Mouse (Mus musculus) neural tube, embryonic 11.5 days (tissue): ENCODE measurements around the gene Fscn2. TPM values are rescaled to one million over a fixed set of nuclear protein-coding genes. Genes with fewer than 3 reads are reported as not detected.
"Not testable (repeated sequence)": the region's sequence is repeated elsewhere in the genome, so short reads cannot be mapped to it uniquely, and the experiment has no call there.

Experiments used
- ATAC-seq: fragments of 200-750 bp; cut with Nextera tagmentation; 2 replicates; pipeline ENCODE4 v1.8.0; 2017; ENCODE audit warnings: moderate number of reproducible peaks, mild to moderate bottlenecking, moderate TSS enrichment, moderate library complexity; ENCODE audit not compliant: insufficient read depth, low FRiP score, low TSS enrichment
- DNase-seq: peaks from one replicate; pipeline ENCODE4 v3.0.0-alpha.2; 2015; ENCODE audit warnings: low spot score
- H3K27ac ChIP-seq: fragments of 300-500 bp; sonication (generic); 2 replicates; pipeline ENCODE4 v1.5.1; 2014; ENCODE audit warnings: low read depth, mild to moderate bottlenecking, low read length
- H3K27me3 ChIP-seq: fragments of 300-500 bp; sonication (generic); 2 replicates; pipeline ENCODE4 v1.6.1; 2014; ENCODE audit warnings: mild to moderate bottlenecking, low read length, mixed read lengths; ENCODE audit not compliant: control insufficient read depth, insufficient read depth
- H3K36me3 ChIP-seq: fragments of 300-500 bp; sonication (generic); 2 replicates; pipeline ENCODE4 v1.6.1; 2014; ENCODE audit warnings: mild to moderate bottlenecking, low read length, moderate library complexity, mixed read lengths; ENCODE audit not compliant: control insufficient read depth, insufficient read depth
- H3K4me1 ChIP-seq: fragments of 300-500 bp; sonication (generic); 2 replicates; pipeline ENCODE4 v1.6.1; 2014; ENCODE audit warnings: low read length, mixed read lengths; ENCODE audit not compliant: control insufficient read depth, insufficient read depth
- H3K4me2 ChIP-seq: fragments of 300-500 bp; sonication (generic); 2 replicates; pipeline ENCODE4 v1.6.1; 2014; ENCODE audit warnings: low read depth, mild to moderate bottlenecking, moderate library complexity
- H3K4me3 ChIP-seq: fragments of 300-500 bp; sonication (generic); 2 replicates; pipeline ENCODE4 v1.5.1; 2014; ENCODE audit warnings: low read depth, low read length
- H3K9ac ChIP-seq: fragments of 300-500 bp; sonication (generic); 2 replicates; pipeline ENCODE4 v1.6.1; 2014; ENCODE audit warnings: mild to moderate bottlenecking, low read length
- H3K9me3 ChIP-seq: fragments of 300-500 bp; sonication (generic); 2 replicates; pipeline ENCODE4 v1.6.1; 2016; ENCODE audit warnings: low read length; ENCODE audit not compliant: control insufficient read depth
- WGBS: fragments of 180-500 bp; shearing (Covaris S2); extraction: QIAGEN DNeasy Blood & Tissue Kit; methylation state at CpG from one replicate; pipeline ENCODE4 v1.1.7; 2014; 5-methylcytosine and 5-hydroxymethylcytosine counted together
- polyA plus RNA-seq: library from polyadenylated mRNA; unstranded; fragments of >200 nt; fragmentation: Nextera tagmentation; extraction: Ambion mirVana; gene quantifications from 2 replicates; pipeline ENCODE4 v1.2.1, GENCODE M21; 2014

Gene Fscn2
- polyA plus RNA-seq, 1 experiment from 2014 or later = 0.81 TPM

GRCm38 (mm10) chr11:120343519-120344309 lies 17.6 kb upstream of the Fscn2 start:
- H3K4me2 ChIP-seq = no peak overlapping the region

GRCm38 (mm10) chr11:120344310-120344920 lies 16.9 kb upstream of the Fscn2 start:
- Histone ChIP-seq H3K4me3 (no peak overlapping the region), H3K27ac (no peak overlapping the region), H3K36me3 (0 out of 2 replicates have a peak, but pooled peaks cover 2% of the 10 kb centered on the region), H3K4me1 (peaks cover 3% of the 10 kb centered on the region), H3K4me2 (no peak overlapping the region), H3K27me3 (no peaks in the 10 kb centered on the region), H3K9ac (no peak overlapping the region), H3K9me3 (no peaks in the 10 kb centered on the region)
- DNase-seq (no peak), ATAC-seq (no peak)
- WGBS = 67% methylated on average over 5 of the region's 5 CpGs

More at GRCm38 (mm10) chr11:120343519-120344309, 17.6 kb upstream of the Fscn2 start:
- no peaks in the 10 kb centered on the region for H3K27me3 ChIP-seq
- no peak overlapping the region for H3K27ac ChIP-seq
- 0 out of 2 replicates have a peak, but pooled peaks cover 2% of the 10 kb centered on the region for H3K36me3 ChIP-seq
- no peaks in the 10 kb centered on the region for H3K4me1 ChIP-seq
- no peak for ATAC-seq
- H3K4me3 ChIP-seq = no peak overlapping the region
- DNase-seq = peak; percentile 39
- no peaks in the 10 kb centered on the region for H3K9me3 ChIP-seq
- WGBS = 74% methylated on average over 5 of the region's 5 CpGs
- H3K9ac ChIP-seq = no peak overlapping the region

GRCm38 (mm10) chr11:120345067-120345681 lies 16.2 kb upstream of the Fscn2 start:
- H3K4me3 ChIP-seq = peak overlapping the region; percentile 16; the same call in 1 of the 2 replicates
- peak overlapping the region; percentile 47 for H3K4me2 ChIP-seq
- H3K9ac ChIP-seq = peak overlapping the region; percentile 10; the same call in 1 of the 2 replicates
- H3K36me3 ChIP-seq = 0 out of 2 replicates have a peak, but pooled peaks cover 2% of the 10 kb centered on the region
- H3K4me1 ChIP-seq = peaks cover 6% of the 10 kb centered on the region
- peak; percentile 53 for DNase-seq
- no peaks in the 10 kb centered on the region for H3K27me3 ChIP-seq
- H3K9me3 ChIP-seq = no peaks in the 10 kb centered on the region
- 33% methylated on average over 1 of the region's 1 CpGs for WGBS
- no peak for ATAC-seq
- H3K27ac ChIP-seq = no peak overlapping the region

- not testable (repeated sequence) for H3K27ac ChIP-seq, H3K36me3 ChIP-seq, ATAC-seq, H3K9me3 ChIP-seq, H3K27me3 ChIP-seq
- Histone ChIP-seq H3K4me3 (peak overlapping the region; percentile 38), H3K4me2 (peak overlapping the region; percentile 47), H3K4me1 (peaks cover 14% of the 10 kb centered on the region), H3K9ac (peak overlapping the region; percentile 50)
- DNase-seq = peak; percentile 9
- 69% methylated on average over 8 of the region's 13 CpGs for WGBS
Measured at GRCm38 (mm10) chr11:120346383-120347034, 14.8 kb upstream of the Fscn2 start.

GRCm38 (mm10) chr11:120347301-120347700 lies 14.0 kb upstream of the Fscn2 start:
- peaks cover 18% of the 10 kb centered on the region for H3K4me1 ChIP-seq
- peak; percentile 22 for DNase-seq
- no peak for ATAC-seq
- H3K36me3 ChIP-seq = 0 out of 2 replicates have a peak, but pooled peaks cover 2% of the 10 kb centered on the region
- H3K4me2 ChIP-seq = peak overlapping the region; percentile 96
- WGBS = 11% methylated on average over 10 of the region's 10 CpGs
- H3K9me3 ChIP-seq = no peaks in the 10 kb centered on the region
- peak overlapping the region; percentile 100 for H3K4me3 ChIP-seq
- no peaks in the 10 kb centered on the region for H3K27me3 ChIP-seq
- H3K9ac ChIP-seq = peak overlapping the region; percentile 100
- H3K27ac ChIP-seq = peak overlapping the region; percentile 99

- under 1% methylated on average over 63 of the region's 103 CpGs for WGBS
Measured at GRCm38 (mm10) chr11:120347791-120348683, 13.3 kb upstream of the Fscn2 start, which contains the start of gene Actg1. TSS of gene Actg1 (minus strand) at chr11:120348542.

GRCm38 (mm10) chr11:120348684-120349370 lies 12.5 kb upstream of the Fscn2 start:
- Histone ChIP-seq H3K36me3 (0 out of 2 replicates have a peak, but pooled peaks cover 2% of the 10 kb centered on the region), H3K27ac (peak overlapping the region; percentile 99), H3K9me3 (no peaks in the 10 kb centered on the region), H3K4me2 (peak overlapping the region; percentile 96), H3K27me3 (no peaks in the 10 kb centered on the region), H3K9ac (peak overlapping the region; percentile 100), H3K4me3 (peak overlapping the region; percentile 100), H3K4me1 (peaks cover 28% of the 10 kb centered on the region)
- DNase-seq (peak; percentile 81), ATAC-seq (peak; percentile 40)
- 1% methylated on average over 47 of the region's 53 CpGs for WGBS

More at GRCm38 (mm10) chr11:120347791-120348683, 13.3 kb upstream of the Fscn2 start, which contains the start of gene Actg1:
- H3K36me3 ChIP-seq = 0 out of 2 replicates have a peak, but pooled peaks cover 2% of the 10 kb centered on the region
- peak within 1 kb of the TSS; percentile 96 for H3K4me2 ChIP-seq
- peak within 1 kb of the TSS; percentile 100 for H3K4me3 ChIP-seq
- H3K4me1 ChIP-seq = peaks cover 24% of the 10 kb centered on the region
- peak within 1 kb of the TSS; percentile 99 for H3K27ac ChIP-seq
- H3K9ac ChIP-seq = peak within 1 kb of the TSS; percentile 100
- H3K27me3 ChIP-seq = no peaks in the 10 kb centered on the region
- ATAC-seq (peak; percentile 71), DNase-seq (peak; percentile 93)
- H3K9me3 ChIP-seq = no peaks in the 10 kb centered on the region
